Mouse (Mus musculus) frontal cortex, postnatal 14 days (tissue): ENCODE data around the gene Hoxa1.

Experiments used
- DNase-seq, 2 experiments: peaks; one replicate each; pipeline ENCODE4 v3.0.0; 2022; ENCODE audit warnings: low spot score in 2 of 2

Gene Hoxa1

GRCm38 (mm10) chr6:52189909-52190308 is 31.8 kb upstream of the Hoxa1 start:
- DNase-seq: no peak

- no peak for DNase-seq
These were observed 31.1 kb upstream of the Hoxa1 start for GRCm38 (mm10) chr6:52189172-52189591.

- no peak for DNase-seq
These were observed 28.4 kb upstream of the Hoxa1 start for GRCm38 (mm10) chr6:52186500-52186899.

- DNase-seq: no peak
These were observed 27.7 kb upstream of the Hoxa1 start for GRCm38 (mm10) chr6:52185834-52186233.

- DNase-seq: no peak
These were observed 27.1 kb upstream of the Hoxa1 start for GRCm38 (mm10) chr6:52185222-52185621.

GRCm38 (mm10) chr6:52184668-52185067 is 26.6 kb upstream of the Hoxa1 start:
- DNase-seq: no peak

GRCm38 (mm10) chr6:52183311-52184080 is 25.4 kb upstream of the Hoxa1 start:
- no peak for DNase-seq

GRCm38 (mm10) chr6:52182793-52183192 is 24.7 kb upstream of the Hoxa1 start:
- no peak for DNase-seq

GRCm38 (mm10) chr6:52182030-52182429 is 23.9 kb upstream of the Hoxa1 start:
- DNase-seq: no peak

- no peak for DNase-seq
These were observed 22.6 kb upstream of the Hoxa1 start for GRCm38 (mm10) chr6:52180726-52181125.

- no peak for DNase-seq
These were observed 22.1 kb upstream of the Hoxa1 start for GRCm38 (mm10) chr6:52180213-52180710.

GRCm38 (mm10) chr6:52179690-52180089 is 21.6 kb upstream of the Hoxa1 start:
- DNase-seq: no peak

GRCm38 (mm10) chr6:52178918-52179665 is 21.0 kb upstream of the Hoxa1 start:
- DNase-seq: no peak

- no peak for DNase-seq
These were observed 19.7 kb upstream of the Hoxa1 start for GRCm38 (mm10) chr6:52177806-52178205.

GRCm38 (mm10) chr6:52177061-52177735 is 19.1 kb upstream of the Hoxa1 start, which contains the start of gene 5730596B20Rik:
Gene 5730596B20Rik (plus strand): TSS chr6:52177498.
- DNase-seq: no peak

- no peak for DNase-seq
These were observed 18.3 kb upstream of the Hoxa1 start for GRCm38 (mm10) chr6:52176391-52176790.

GRCm38 (mm10) chr6:52175864-52176263 is 17.7 kb upstream of the Hoxa1 start:
- no peak for DNase-seq

GRCm38 (mm10) chr6:52174968-52175751 is 17.0 kb upstream of the Hoxa1 start:
- no peak for DNase-seq

- no peak for DNase-seq
These were observed 15.5 kb upstream of the Hoxa1 start for GRCm38 (mm10) chr6:52173648-52174047.

- no peak for DNase-seq
These were observed 14.4 kb upstream of the Hoxa1 start for GRCm38 (mm10) chr6:52172501-52172900.

- no peak for DNase-seq
These were observed 13.8 kb upstream of the Hoxa1 start for GRCm38 (mm10) chr6:52171938-52172337.
